Mouse (Mus musculus): Measurements from ENCODE around the gene Pnrc2.

Pnrc2 gene

GRCm38 (mm10) chr4:135821772-135822171 lies 51.9 kb downstream of the Pnrc2 start:
- no peak for DNase-seq
